Comparison of ENCODE assay signal across 9 mouse cellular contexts in genomic region chr4:43577237-43577881, GRCm38 (mm10). TPM values are rescaled to one million over a fixed set of nuclear protein-coding genes. Genes with fewer than 3 reads are reported as not detected.
DNase-seq lines count a peak whose midpoint lies in the region; ATAC-seq and TF ChIP-seq lines count a peak whose summit lies in the region.
"Had no signal": no experiment of that assay in that cellular context is flagged by ENCODE, and none has a peak within 500 bp of the region (broad histone marks: within the 10 kb centered on the region; RNA-seq: fewer than 3 reads in every experiment).

No protein-coding gene starts in this region.

- H3K9me3 ChIP-seq in lung, embryonic 15.5 days = no peaks in the 10 kb centered on the region
- H3K9me3 ChIP-seq in intestine, postnatal 0 days (ENCODE audit: control insufficient read depth) = no peaks in the 10 kb centered on the region
- no peaks in the 10 kb centered on the region for H3K9me3 ChIP-seq in neural tube, embryonic 15.5 days (replicated peaks)

- no peak for TF ChIP-seq CTCF in embryonic fibroblast, embryonic 13.5 days (IDR thresholded peaks at IDR 0.05; ENCODE audit: borderline replicate concordance, insufficient read depth, low read length)
- no peak for TF ChIP-seq CTCF in intestine, postnatal 0 days (IDR thresholded peaks at IDR 0.05; ENCODE audit: low read depth)

- no peak for TF ChIP-seq POLR2A in embryonic fibroblast, embryonic 13.5 days (IDR thresholded peaks at IDR 0.05; ENCODE audit: low read depth, low read length)

- peak overlapping the region; percentile 93 for H3K4me2 ChIP-seq in lung, embryonic 15.5 days
- peak overlapping the region; percentile 93 for H3K4me2 ChIP-seq in intestine, postnatal 0 days (replicated peaks; ENCODE audit: low read depth)
- H3K4me2 ChIP-seq in neural tube, embryonic 15.5 days = peak overlapping the region; percentile 95

- H3K27ac ChIP-seq in lung, embryonic 15.5 days = no peak overlapping the region
- no peak overlapping the region for H3K27ac ChIP-seq in embryonic fibroblast, embryonic 13.5 days (ENCODE audit: insufficient read depth, low read length)
- no peak overlapping the region for H3K27ac ChIP-seq in intestine, postnatal 0 days (ENCODE audit: low read depth, low read length)
- no peak overlapping the region for H3K27ac ChIP-seq in neural tube, embryonic 15.5 days (replicated peaks)

- peak overlapping the region; percentile 84 for H3K9ac ChIP-seq in lung, embryonic 15.5 days
- H3K9ac ChIP-seq in intestine, postnatal 0 days (ENCODE audit: low read depth, low read length) = no peak overlapping the region
- H3K9ac ChIP-seq in neural tube, embryonic 15.5 days (replicated peaks) = peak overlapping the region; percentile 84

- intact Hi-C loops in gastrocnemius, postnatal 14 days (cut with DNase I; ENCODE audit: low total_unique reads) = no loop called here

- no peak for ATAC-seq in lung, embryonic 15.5 days (ENCODE audit: borderline replicate concordance, extremely low read depth, low FRiP score, low TSS enrichment)
- no peak for ATAC-seq in intestine, postnatal 0 days
- ATAC-seq in neural tube, embryonic 15.5 days (ENCODE audit: low FRiP score) = no peak

- peaks cover 38% of the 10 kb centered on the region for H3K4me1 ChIP-seq in lung, embryonic 15.5 days
- H3K4me1 ChIP-seq in embryonic fibroblast, embryonic 13.5 days (ENCODE audit: control insufficient read depth, insufficient read depth, low read length) = peaks cover 5% of the 10 kb centered on the region; the same call in 1 of the 2 replicates
- peaks cover 8% of the 10 kb centered on the region; the same call in 1 of the 2 replicates for H3K4me1 ChIP-seq in intestine, postnatal 0 days (replicated peaks; ENCODE audit: control insufficient read depth, insufficient read depth, low read length)
- peaks cover 51% of the 10 kb centered on the region for H3K4me1 ChIP-seq in neural tube, embryonic 15.5 days

- H3K4me3 ChIP-seq in lung, embryonic 15.5 days = peak overlapping the region; percentile 95
- peak overlapping the region; percentile 78 for H3K4me3 ChIP-seq in embryonic fibroblast, embryonic 13.5 days (ENCODE audit: insufficient read depth, low read length)
- H3K4me3 ChIP-seq in intestine, postnatal 0 days (ENCODE audit: low read depth, low read length) = peak overlapping the region; percentile 81
- peak overlapping the region; percentile 86 for H3K4me3 ChIP-seq in neural tube, embryonic 15.5 days (replicated peaks)

- DNase-seq in lung, postnatal 36 days = no peak
- DNase-seq in frontal cortex, postnatal 25 days (ENCODE audit: low spot score in 2 of 2) = no peak
- DNase-seq in natural killer cell, adult 2 months (ENCODE audit: low spot score in 2 of 2) = no peak
- DNase-seq in gastrocnemius, postnatal 14 days = no peak

- H3K36me3 ChIP-seq in lung, embryonic 15.5 days = peaks cover 34% of the 10 kb centered on the region
- peaks cover 31% of the 10 kb centered on the region for H3K36me3 ChIP-seq in intestine, postnatal 0 days (ENCODE audit: control insufficient read depth, insufficient read depth)
- peaks cover 39% of the 10 kb centered on the region for H3K36me3 ChIP-seq in neural tube, embryonic 15.5 days

- no peaks in the 10 kb centered on the region for H3K27me3 ChIP-seq in lung, embryonic 15.5 days
- H3K27me3 ChIP-seq in intestine, postnatal 0 days (replicated peaks; ENCODE audit: control insufficient read depth, insufficient read depth, low read length) = no peaks in the 10 kb centered on the region
- H3K27me3 ChIP-seq in neural tube, embryonic 15.5 days (replicated peaks) = no peaks in the 10 kb centered on the region

- WGBS in lung, embryonic 15.5 days = 34% methylated on average over 8 of the region's 8 CpGs
- 44% methylated on average over 8 of the region's 8 CpGs for WGBS in intestine, postnatal 0 days
- WGBS in neural tube, embryonic 15.5 days = 47% methylated on average over 8 of the region's 8 CpGs

RNA-seq across cellular contexts. Expression of gene Rgp1, which starts 1.2 kb away (rescaled TPM):
- polyA plus RNA-seq in lung, embryonic 15.5 days (2015; fragmentation: Nextera tagmentation; extraction: Ambion mirVana) = 23.7 and 32.2 TPM in 2 replicates
- 34.6 and 45.4 TPM in 2 replicates for polyA plus RNA-seq in embryonic fibroblast, embryonic 13.5 days (2011; ENCODE audit: insufficient read length, low read depth, missing spikeins)
- polyA plus RNA-seq in intestine, postnatal 0 days (2015; fragmentation: Nextera tagmentation; extraction: Ambion mirVana) = 11.3 and 13.0 TPM in 2 replicates
- polyA plus RNA-seq in neural tube, embryonic 15.5 days (2015; fragmentation: Nextera tagmentation; extraction: Ambion mirVana) = 22.0 and 23.9 TPM in 2 replicates
- 10 to 100 TPM; 21.9 to 22.3 TPM for total RNA-seq in gastrocnemius, postnatal 14 days (2021)

RNA-seq across cellular contexts. Expression of gene Gba2, which starts 1.3 kb away (rescaled TPM):
- 19.0 and 21.1 TPM in 2 replicates for polyA plus RNA-seq in lung, embryonic 15.5 days (2015; fragmentation: Nextera tagmentation; extraction: Ambion mirVana)
- polyA plus RNA-seq in embryonic fibroblast, embryonic 13.5 days (2011; ENCODE audit: insufficient read length, low read depth, missing spikeins) = 4.5 and 7.6 TPM in 2 replicates
- polyA plus RNA-seq in intestine, postnatal 0 days (2015; fragmentation: Nextera tagmentation; extraction: Ambion mirVana) = 5.2 and 5.3 TPM in 2 replicates
- polyA plus RNA-seq in neural tube, embryonic 15.5 days (2015; fragmentation: Nextera tagmentation; extraction: Ambion mirVana) = 48.1 and 54.5 TPM in 2 replicates
- 1 to 10 TPM; 5.1 to 6.2 TPM for total RNA-seq in gastrocnemius, postnatal 14 days (2021)

RNA-seq across cellular contexts. Expression of gene Msmp, which starts 6.9 kb away (rescaled TPM):
- 0.77 and 1.5 TPM in 2 replicates for polyA plus RNA-seq in lung, embryonic 15.5 days (2015; fragmentation: Nextera tagmentation; extraction: Ambion mirVana)
- polyA plus RNA-seq in embryonic fibroblast, embryonic 13.5 days (2011; ENCODE audit: insufficient read length, low read depth, missing spikeins) = not detected in 2 replicates
- polyA plus RNA-seq in intestine, postnatal 0 days (2015; fragmentation: Nextera tagmentation; extraction: Ambion mirVana) = not detected in 2 replicates
- polyA plus RNA-seq in neural tube, embryonic 15.5 days (2015; fragmentation: Nextera tagmentation; extraction: Ambion mirVana) = 1.2 and 1.5 TPM in 2 replicates
- total RNA-seq in gastrocnemius, postnatal 14 days (2021) = under 1 TPM in 1 of 2 experiments, not detected in 1; 0.29 TPM
- total RNA-seq: left cerebral cortex, postnatal 36 days had no signal

RNA-seq across cellular contexts. Expression of gene Tln1, which starts 14.9 kb away (rescaled TPM):
- polyA plus RNA-seq in lung, embryonic 15.5 days (2015; fragmentation: Nextera tagmentation; extraction: Ambion mirVana) = 97.9 and 98.2 TPM in 2 replicates
- polyA plus RNA-seq in embryonic fibroblast, embryonic 13.5 days (2011; ENCODE audit: insufficient read length, low read depth, missing spikeins) = 291 and 380 TPM in 2 replicates
- 41.6 and 47.7 TPM in 2 replicates for polyA plus RNA-seq in intestine, postnatal 0 days (2015; fragmentation: Nextera tagmentation; extraction: Ambion mirVana)
- polyA plus RNA-seq in neural tube, embryonic 15.5 days (2015; fragmentation: Nextera tagmentation; extraction: Ambion mirVana) = 63.5 and 70.8 TPM in 2 replicates
- 10 to 100 TPM; 67.6 to 77.4 TPM for total RNA-seq in gastrocnemius, postnatal 14 days (2021)

RNA-seq across cellular contexts. Expression of gene Creb3, which starts 15.2 kb away (rescaled TPM):
- 62.7 and 63.2 TPM in 2 replicates for polyA plus RNA-seq in lung, embryonic 15.5 days (2015; fragmentation: Nextera tagmentation; extraction: Ambion mirVana)
- polyA plus RNA-seq in embryonic fibroblast, embryonic 13.5 days (2011; ENCODE audit: insufficient read length, low read depth, missing spikeins) = 72.4 and 89.0 TPM in 2 replicates
- polyA plus RNA-seq in intestine, postnatal 0 days (2015; fragmentation: Nextera tagmentation; extraction: Ambion mirVana) = 102 and 114 TPM in 2 replicates
- polyA plus RNA-seq in neural tube, embryonic 15.5 days (2015; fragmentation: Nextera tagmentation; extraction: Ambion mirVana) = 80.8 and 82.0 TPM in 2 replicates
- total RNA-seq in gastrocnemius, postnatal 14 days (2021) = 10 to 100 TPM; 38.7 to 45.6 TPM
